Mouse (Mus musculus) adrenal gland, postnatal 14 days (tissue): Measurements from ENCODE around the gene Letmd1. TPM values are rescaled to one million over a fixed set of nuclear protein-coding genes. Genes with fewer than 3 reads are reported as not detected.
"Not testable (repeated sequence)": the region's sequence is repeated elsewhere in the genome, so short reads cannot be mapped to it uniquely, and the experiment has no call there.

Experiments used
- DNase-seq: peaks from one replicate; pipeline ENCODE4 v3.0.0; 2021; ENCODE audit warnings: mixed read lengths
- long read RNA-seq, 2 experiments: library from polyadenylated mRNA; stranded (forward); transcript quantifications; one replicate each; pipeline ENCODE4 v2.0.0; 2021
- total RNA-seq: library from RNA; stranded (reverse); gene quantifications from 2 replicates; pipeline ENCODE4 v1.2.3, GENCODE M21; 2021

Letmd1 gene
- total RNA-seq = 287 and 307 TPM in 2 replicates
- long read RNA-seq, experiment 1, transcript Letmd1-201 (9 exons, 2,502 nt) = major isoform, 201 of 275 reads
- long read RNA-seq, experiment 1, transcript Letmd1-206 (9 exons, 1,222 nt) = minor isoform, 11 of 275 reads
- long read RNA-seq, experiment 1, partial matches to known transcripts = 25 of 275 reads
- long read RNA-seq, experiment 1, other reads (novel, unspliced or antisense) = 31 of 275 reads
- long read RNA-seq, experiment 2, transcript Letmd1-206 (9 exons, 1,222 nt) = minor isoform, 16 of 301 reads
- long read RNA-seq, experiment 2, transcript Letmd1-201 (9 exons, 2,502 nt) = major isoform, 221 of 301 reads
- long read RNA-seq, experiment 2, partial matches to known transcripts = 17 of 301 reads
- long read RNA-seq, experiment 2, other reads (novel, unspliced or antisense) = 43 of 301 reads

- peak; percentile 96 for DNase-seq
Measured at GRCm38 (mm10) chr15:100468295-100469188, at the start of gene Letmd1. TSS of gene Letmd1 (plus strand) at chr15:100469023.

DNA sequence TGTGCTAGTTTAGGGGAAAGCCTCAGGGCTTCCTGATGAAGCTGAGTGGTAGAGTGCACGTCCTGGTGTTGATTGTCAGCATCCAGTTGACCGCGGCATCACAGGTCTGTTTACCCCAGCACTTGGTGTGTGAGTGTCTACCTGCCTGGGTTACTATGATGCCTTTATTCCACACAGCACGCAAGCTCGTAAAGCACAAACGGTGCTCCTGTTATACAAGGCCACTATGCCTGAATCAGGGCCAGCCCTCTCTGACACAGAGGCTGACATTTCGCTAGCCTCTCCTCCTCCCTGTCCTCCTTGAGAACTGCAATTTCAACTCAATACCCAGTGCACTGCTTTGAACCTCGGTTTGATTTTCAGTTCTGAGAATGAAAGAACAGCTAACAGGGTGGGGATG lies 49.5 kb upstream of the Letmd1 start:
- DNase-seq = peak; percentile 81

- DNase-seq = no peak
Measured at GRCm38 (mm10) chr15:100419901-100420745, 48.7 kb upstream of the Letmd1 start.

DNA sequence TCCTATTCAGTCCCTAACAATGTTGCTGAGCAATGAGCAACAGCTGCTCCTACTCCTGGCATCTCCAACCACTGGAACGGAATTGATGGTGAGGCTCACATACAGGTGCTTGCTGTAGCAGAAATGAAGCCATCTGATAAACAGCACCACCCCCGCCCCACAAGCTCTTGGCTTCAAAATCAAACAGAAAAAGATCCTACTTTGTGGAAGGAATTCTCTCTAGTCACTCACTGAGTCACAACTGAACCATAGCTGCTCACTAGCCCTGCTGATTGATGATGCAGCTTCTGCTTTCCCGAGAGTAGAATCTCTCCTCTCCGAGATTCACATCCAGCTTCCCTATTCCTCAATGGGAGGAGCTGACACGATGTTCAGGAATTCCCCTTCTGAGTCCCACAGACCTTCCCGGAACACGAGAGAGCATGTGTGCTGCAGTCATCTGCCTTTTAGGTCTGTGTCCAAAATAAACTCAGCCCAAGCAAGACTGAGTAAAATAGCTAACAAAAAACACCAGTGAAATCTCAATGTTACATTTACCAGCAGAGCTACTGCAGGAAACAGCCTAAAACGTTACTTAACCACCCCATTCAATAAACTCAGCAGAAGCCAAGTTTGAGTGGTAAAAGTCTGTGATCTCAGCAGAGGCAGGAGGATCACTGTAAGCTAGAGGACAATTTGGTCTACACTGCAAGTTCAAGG lies 47.6 kb upstream of the Letmd1 start:
- peak; percentile 52 for DNase-seq

DNA sequence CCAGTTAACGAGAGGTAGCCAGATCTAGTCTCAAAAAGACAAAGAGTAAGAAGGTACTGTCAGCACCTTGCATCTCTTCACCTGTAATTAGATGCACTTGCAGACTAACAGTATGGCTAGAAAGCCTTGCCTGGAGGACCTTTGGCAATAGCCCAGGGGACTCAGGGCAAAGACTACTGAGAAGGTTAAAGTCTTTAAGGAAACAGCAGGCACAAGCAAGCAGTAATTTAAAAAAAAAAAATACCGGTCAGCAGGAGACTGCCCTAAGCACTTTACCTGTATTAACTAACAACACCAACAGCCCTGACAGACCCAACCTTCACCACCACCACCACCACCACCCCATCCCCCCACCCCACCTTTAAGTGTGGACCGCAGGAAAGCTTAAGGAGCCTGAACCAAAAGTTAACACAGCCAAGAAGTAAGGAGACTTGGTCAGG lies 47.0 kb upstream of the Letmd1 start, which contains the start of gene Gm5475:
Gene Gm5475 (plus strand): TSS at position 390 of the 440 bp plus-strand sequence.
- DNase-seq = not testable (repeated sequence)

DNA sequence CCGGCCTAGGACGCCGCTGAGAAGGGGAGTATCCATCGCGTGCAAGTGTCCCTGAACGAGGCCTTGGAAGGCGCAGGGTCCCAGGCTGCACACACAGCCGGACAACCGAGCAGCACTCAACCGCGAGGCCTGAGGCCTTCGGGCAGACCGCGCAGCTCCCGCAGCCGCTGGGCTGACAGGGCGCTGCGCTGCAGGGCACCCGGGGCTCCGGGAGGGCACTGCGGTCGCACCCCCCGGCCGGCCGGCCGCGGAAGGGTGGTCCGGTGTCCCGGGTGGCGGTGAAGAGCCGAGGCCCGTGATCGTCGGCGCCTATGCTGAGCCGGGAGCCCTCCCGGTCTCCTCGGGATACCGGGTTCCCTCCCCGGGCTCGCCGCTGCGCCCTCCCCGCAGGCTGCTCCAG lies 46.3 kb upstream of the Letmd1 start:
- peak; percentile 64 for DNase-seq

GRCm38 (mm10) chr15:100422899-100423860 lies 45.6 kb upstream of the Letmd1 start:
- DNase-seq = peak; percentile 99

- DNase-seq = peak; percentile 47
Measured at GRCm38 (mm10) chr15:100423916-100424315, 44.9 kb upstream of the Letmd1 start.

GRCm38 (mm10) chr15:100424396-100425122 lies 44.3 kb upstream of the Letmd1 start, which contains the start of gene Slc11a2:
TSS of gene Slc11a2 (minus strand) at chr15:100425072.
- DNase-seq = peak; percentile 49

GRCm38 (mm10) chr15:100428296-100428905 lies 40.4 kb upstream of the Letmd1 start:
- DNase-seq = peak; percentile 70

DNA sequence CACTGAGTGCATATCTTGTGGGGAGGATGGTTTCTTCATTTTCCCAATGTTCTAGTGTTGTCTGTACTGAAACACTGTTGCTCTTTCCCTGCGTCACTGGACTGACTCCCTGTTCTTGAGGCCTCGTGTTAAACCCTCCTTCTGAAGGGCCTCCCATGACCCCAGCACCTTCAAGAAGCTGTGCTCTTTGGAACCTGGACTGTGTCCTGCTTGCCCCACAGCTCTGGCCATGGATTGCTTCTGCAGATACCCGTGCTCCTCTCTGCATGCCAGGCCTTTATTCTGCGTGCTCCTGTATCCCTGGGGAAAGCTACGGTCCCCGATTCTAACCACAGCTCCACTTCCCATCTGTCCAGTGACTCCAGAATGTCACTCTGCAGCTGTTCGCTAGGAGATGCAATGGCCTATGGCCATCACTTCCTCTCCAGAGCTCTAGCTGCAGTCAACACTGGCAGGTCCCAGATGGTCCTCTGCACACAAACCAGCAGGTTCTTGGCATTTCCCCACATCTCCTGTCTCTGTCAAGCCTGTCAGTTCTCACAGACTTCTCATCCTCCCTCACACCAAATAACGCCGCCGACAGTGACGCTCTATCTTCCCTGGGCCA lies 38.8 kb upstream of the Letmd1 start:
- no peak for DNase-seq

DNA sequence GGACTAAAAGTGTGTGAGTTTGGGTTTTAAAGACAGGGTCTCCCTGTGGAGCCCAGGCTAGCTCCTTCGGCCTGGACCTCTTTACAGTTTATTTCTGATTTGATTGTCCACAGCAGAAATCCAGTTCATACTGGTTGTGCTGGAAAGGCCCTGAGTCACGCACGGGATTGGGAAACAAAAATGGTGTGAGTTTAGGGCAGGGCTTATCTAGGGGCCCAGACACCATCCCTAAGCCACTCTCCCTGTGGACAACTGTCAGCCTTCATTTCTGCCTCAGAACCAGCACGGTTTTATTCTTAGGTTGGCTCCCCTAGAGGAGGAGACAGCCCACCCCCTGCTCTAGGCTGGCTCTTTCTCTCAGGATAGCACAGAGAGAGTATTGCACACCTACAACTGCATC lies 35.6 kb upstream of the Letmd1 start:
- no peak for DNase-seq

GRCm38 (mm10) chr15:100436112-100436511 lies 32.7 kb upstream of the Letmd1 start:
- peak; percentile 39 for DNase-seq

DNA sequence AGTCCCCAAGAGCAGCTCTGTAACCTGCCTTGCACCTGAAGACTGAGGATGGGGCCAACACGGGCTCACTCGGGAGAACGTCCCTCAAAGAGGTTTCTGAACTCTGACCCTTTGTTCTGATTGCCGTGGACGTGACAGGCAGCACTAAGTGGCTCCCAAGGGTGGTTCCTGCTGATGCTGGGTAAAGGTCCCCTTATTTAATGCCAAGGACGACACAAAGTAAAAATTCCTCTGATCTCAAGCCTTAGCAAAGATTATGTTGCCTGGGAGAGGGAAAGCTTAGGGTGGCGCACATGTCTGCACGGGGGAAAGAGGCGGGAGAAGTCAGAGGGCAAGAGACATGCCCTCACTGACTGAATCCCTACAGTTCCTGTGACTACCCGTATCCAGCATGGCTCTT lies 32.3 kb upstream of the Letmd1 start:
- DNase-seq = peak; percentile 56

- DNase-seq = peak; percentile 94
Measured at GRCm38 (mm10) chr15:100443126-100443922, 25.5 kb upstream of the Letmd1 start.

DNA sequence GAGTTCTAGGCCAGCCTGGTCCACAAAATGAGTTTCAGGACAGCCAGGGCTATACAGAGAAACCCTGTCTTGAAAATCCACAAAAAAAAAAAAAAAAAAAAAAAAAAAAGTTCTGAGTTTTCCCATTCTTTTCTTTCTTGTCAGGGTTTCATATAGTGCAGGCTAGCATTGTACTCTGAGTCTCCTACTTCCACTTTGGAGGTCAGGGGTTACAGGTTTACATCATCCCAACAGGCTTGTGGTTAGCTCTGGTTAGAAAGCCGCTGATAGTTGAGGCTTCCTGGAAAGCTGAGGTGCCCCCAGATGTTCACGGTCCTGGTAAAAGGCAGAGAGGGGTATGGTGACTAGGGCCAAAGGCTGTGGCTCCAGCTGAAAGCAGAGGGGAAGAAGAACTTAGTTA lies 21.9 kb upstream of the Letmd1 start:
- DNase-seq = no peak

- DNase-seq = no peak
Measured at GRCm38 (mm10) chr15:100448572-100448971, 20.3 kb upstream of the Letmd1 start.
